Mouse (Mus musculus) gastrocnemius, adult 2 months (tissue): ENCODE measurements around the gene Ptges2. TPM values are rescaled to one million over a fixed set of nuclear protein-coding genes. Genes with fewer than 3 reads are reported as not detected.

ENCODE experiments used
- DNase-seq: peaks from one replicate; pipeline ENCODE4 v3.0.0; 2022
- H3K27ac ChIP-seq: fragments of 200-600 bp; 2 replicates; pipeline ENCODE4 v1.8.1; 2022; ENCODE audit warnings: mild to moderate bottlenecking
- H3K4me3 ChIP-seq: fragments of 200-600 bp; 2 replicates; pipeline ENCODE4 v1.8.1; 2022; ENCODE audit warnings: mild to moderate bottlenecking, moderate library complexity
- CTCF ChIP-seq: fragments of 200-600 bp; IDR thresholded peaks from 2 replicates; pipeline ENCODE4 v1.8.1; 2022; ENCODE audit warnings: antibody characterized with exemption, mild to moderate bottlenecking, moderate library complexity
- intact Hi-C: fragments of 180-260 bp; cut with DNase I; formaldehyde crosslinking; loops from one replicate; pipeline ENCODE4 v1.15.1; 2025
- total RNA-seq, 2 experiments: library from RNA; stranded (reverse); gene quantifications; 2 replicates each; pipeline ENCODE4 v1.2.3; 2021

Ptges2 gene
- total RNA-seq, 2 experiments from 2014 or later = 34.7 to 51.1 TPM

DNA sequence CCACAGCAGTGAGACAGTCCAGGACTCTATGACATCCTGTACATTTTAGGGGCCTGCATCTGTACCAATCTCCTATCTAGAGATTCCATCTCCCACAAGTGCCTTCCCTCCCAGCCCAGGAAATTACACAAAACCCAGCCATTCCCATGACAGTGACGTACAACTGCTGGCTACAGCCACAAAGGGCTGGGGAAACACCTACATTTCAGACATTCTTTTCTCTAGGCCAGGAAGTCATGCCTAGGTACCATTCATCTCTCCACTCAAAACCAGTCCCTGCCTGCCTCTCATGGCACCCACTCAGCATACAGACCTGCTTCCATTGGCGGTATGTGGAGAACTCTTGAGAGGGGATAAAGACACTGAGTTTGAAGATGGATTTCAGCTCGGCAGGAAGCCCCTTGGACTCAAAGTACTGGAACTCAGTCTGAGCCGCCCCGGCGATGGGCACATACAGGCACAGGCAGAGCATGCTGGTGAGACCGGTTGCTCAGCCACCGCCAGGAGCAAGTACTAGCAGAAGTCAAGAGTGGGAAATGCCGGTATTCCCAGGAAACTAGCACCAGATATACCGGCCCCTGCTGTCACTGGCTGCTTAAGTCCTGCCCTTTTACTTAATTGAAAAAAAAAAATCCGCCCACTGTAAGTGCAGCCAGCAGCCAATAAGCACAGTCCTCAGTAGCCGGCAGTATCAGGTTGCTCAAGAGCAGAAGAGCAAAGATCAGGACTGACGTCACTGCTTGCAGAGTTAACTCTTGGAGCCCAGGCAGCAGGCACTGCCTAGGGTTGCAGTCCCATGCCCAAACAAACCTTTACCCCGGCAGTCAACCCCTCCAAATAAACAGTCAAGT is 28.0 kb downstream of the Ptges2 start:
- peak; percentile 85 for DNase-seq
- Histone ChIP-seq H3K27ac (peak overlapping the region; percentile 97), H3K4me3 (peak overlapping the region; percentile 89)
- intact Hi-C loops = no loop called here
- TF ChIP-seq CTCF = no peak; the same call in 1 of the 2 replicates

DNA sequence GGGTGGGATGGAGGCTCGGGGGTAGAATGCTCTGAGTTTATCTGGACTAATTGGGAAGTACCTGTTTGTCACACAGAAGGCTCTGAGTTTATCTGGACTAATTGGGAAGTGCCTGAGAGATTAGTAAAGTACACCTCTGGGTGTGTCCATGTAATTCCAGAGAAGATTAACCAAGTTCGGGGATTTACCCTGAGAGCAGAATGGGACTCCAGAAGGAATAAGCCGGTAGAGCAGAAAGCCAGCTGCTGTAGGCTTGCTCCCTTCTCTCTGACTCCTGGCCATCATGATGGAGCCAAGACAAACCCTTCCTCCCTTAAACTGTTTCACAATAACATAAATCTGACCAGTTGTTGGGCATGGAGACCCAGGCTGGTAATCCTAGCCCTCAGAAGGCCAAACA is 29.1 kb downstream of the Ptges2 start:
- H3K4me3 ChIP-seq = peak overlapping the region; percentile 89
- no peak for DNase-seq
- TF ChIP-seq CTCF = no peak
- intact Hi-C loops = no loop called here
- H3K27ac ChIP-seq = peak overlapping the region; percentile 97

DNA sequence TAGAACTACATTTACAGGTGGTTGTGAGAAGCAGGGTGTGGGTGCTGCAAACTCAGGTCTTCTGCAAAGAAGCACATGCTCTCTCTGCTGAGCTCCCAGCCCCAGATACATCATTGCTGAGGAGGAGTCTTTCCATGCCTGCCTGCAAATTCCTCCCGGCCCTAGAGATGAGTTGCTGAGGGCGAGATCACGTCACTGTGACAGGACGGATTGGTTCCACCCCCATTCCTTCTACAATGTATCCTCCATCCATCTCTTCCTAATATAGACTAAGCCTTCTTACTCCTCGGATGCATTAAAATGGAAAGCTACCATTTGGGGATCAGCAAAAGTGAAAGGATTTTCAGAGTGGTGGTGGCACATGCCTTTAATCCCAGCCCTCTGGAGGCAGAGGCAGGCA is 29.9 kb downstream of the Ptges2 start:
- Histone ChIP-seq H3K27ac (peak overlapping the region; percentile 97), H3K4me3 (no peak overlapping the region)
- no peak for TF ChIP-seq CTCF
- DNase-seq = no peak
- intact Hi-C loops = no loop called here

DNA sequence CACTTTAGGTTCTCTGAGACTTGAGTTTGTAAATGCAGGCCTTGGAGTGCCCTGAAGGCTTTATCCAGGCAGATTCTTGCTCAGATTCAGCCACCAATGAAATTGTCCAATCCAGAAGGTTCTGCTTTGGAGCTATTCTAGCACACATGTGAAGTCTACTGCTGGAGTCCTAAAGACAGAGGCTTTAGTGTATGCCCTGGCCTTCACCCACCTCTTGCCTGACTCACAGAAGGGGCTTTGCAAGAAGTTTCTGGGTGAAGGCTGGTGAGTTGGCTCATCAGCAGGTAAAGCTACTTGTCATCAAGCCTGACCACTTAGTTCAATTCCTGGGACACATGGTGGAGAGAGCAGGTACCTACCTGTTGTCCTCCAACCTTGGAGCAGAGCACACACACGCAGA is 30.4 kb downstream of the Ptges2 start:
- intact Hi-C loops = no loop called here
- TF ChIP-seq CTCF = no peak
- Histone ChIP-seq H3K27ac (peak overlapping the region; percentile 97), H3K4me3 (no peak overlapping the region)
- no peak for DNase-seq

- intact Hi-C loops = loop anchor here (2.0 kb wide), 1 partner anchor 17 kb away; no protein-coding TSS in a partner anchor
- H3K27ac ChIP-seq = peak overlapping the region; percentile 35
Measured at GRCm38 (mm10) chr2:32427720-32428119, 32.0 kb downstream of the Ptges2 start.

GRCm38 (mm10) chr2:32428262-32428722 is 32.6 kb downstream of the Ptges2 start:
- peak overlapping the region; percentile 35 for H3K27ac ChIP-seq
- intact Hi-C loops = loop anchor here (2.0 kb wide), 1 partner anchor 17 kb away; no protein-coding TSS in a partner anchor
- no peak for TF ChIP-seq CTCF
- no peak overlapping the region for H3K4me3 ChIP-seq
- DNase-seq = no peak

More at GRCm38 (mm10) chr2:32427720-32428119, 32.0 kb downstream of the Ptges2 start:
- no peak for TF ChIP-seq CTCF
- no peak for DNase-seq
- no peak overlapping the region for H3K4me3 ChIP-seq

- intact Hi-C loops = loop anchor here (2.0 kb wide), 1 partner anchor 15 kb away; no protein-coding TSS in a partner anchor
- TF ChIP-seq CTCF = no peak
- H3K27ac ChIP-seq = peak overlapping the region; percentile 35
Measured at GRCm38 (mm10) chr2:32429215-32429891, 33.7 kb downstream of the Ptges2 start.

GRCm38 (mm10) chr2:32430701-32431676 is 35.3 kb downstream of the Ptges2 start:
- peak overlapping the region; percentile 85 for H3K27ac ChIP-seq
- H3K4me3 ChIP-seq = peak overlapping the region; percentile 74
- DNase-seq = peak; percentile 91
- TF ChIP-seq CTCF = no peak
- intact Hi-C loops = no loop called here

More at GRCm38 (mm10) chr2:32429215-32429891, 33.7 kb downstream of the Ptges2 start:
- DNase-seq = no peak
- no peak overlapping the region for H3K4me3 ChIP-seq

- Histone ChIP-seq H3K27ac (peak overlapping the region; percentile 65), H3K4me3 (no peak overlapping the region)
- DNase-seq = no peak
- TF ChIP-seq CTCF = no peak
- intact Hi-C loops = no loop called here
Measured at GRCm38 (mm10) chr2:32436686-32437372, 41.1 kb downstream of the Ptges2 start.

DNA sequence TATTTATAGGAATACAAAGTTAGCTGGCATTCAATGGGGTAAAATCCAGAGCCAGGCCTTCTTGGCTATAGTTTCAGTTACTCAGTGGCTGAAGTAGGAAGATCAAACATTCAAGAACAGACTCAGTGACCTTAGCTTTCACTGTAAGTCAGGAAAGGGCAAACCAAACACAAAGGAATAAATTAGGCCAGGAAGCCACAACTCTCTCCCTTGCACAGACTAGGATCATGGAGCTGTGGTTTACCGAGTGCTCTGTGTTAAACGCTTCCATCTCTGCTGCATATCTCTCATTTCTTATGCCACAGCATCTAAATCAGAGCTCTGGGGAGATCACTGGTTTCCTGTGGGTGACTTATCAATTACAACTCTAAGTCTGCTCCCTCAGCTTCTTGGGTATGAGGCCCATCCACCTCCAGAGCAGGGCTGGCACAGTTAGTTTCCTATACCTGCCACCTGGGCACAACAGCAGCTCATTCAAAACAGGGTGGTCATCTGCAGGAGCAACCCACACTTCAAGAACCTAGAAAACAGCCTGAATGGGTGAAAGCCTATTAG is 42.0 kb downstream of the Ptges2 start:
- intact Hi-C loops = no loop called here
- no peak for TF ChIP-seq CTCF
- peak overlapping the region; percentile 65 for H3K27ac ChIP-seq
- H3K4me3 ChIP-seq = no peak overlapping the region
- DNase-seq = no peak

- no peak for TF ChIP-seq CTCF
- DNase-seq = no peak
- Histone ChIP-seq H3K27ac (no peak overlapping the region), H3K4me3 (no peak overlapping the region)
- intact Hi-C loops = no loop called here
Measured at GRCm38 (mm10) chr2:32438733-32439132, 43.0 kb downstream of the Ptges2 start.
